Mouse (Mus musculus): ENCODE data around the gene Rrp15.
A peak's percentile ranks its signal among the peaks of the same experiment; 100 is the strongest.

Rrp15 gene

GRCm38 (mm10) chr1:186712802-186713471 is 36.2 kb downstream of the Rrp15 start:
- DNase-seq: peak in 1 of 2 experiments; percentile 13

GRCm38 (mm10) chr1:186705915-186706248 is 43.3 kb downstream of the Rrp15 start, which contains the start of gene Tgfb2:
Gene Tgfb2, minus strand, starts transcription at chr1:186705989.
- no peak for DNase-seq

- peak in 1 of 2 experiments; percentile 21 for DNase-seq
Observed at GRCm38 (mm10) chr1:186705203-186705914, 43.8 kb downstream of the Rrp15 start.

GRCm38 (mm10) chr1:186703980-186704701 is 45.0 kb downstream of the Rrp15 start:
- peak in 1 of 2 experiments; percentile 10 for DNase-seq

GRCm38 (mm10) chr1:186703256-186703979 is 45.7 kb downstream of the Rrp15 start:
- DNase-seq: peak in 1 of 2 experiments; percentile 4

- DNase-seq: no peak
Observed at GRCm38 (mm10) chr1:186702391-186703255, 46.5 kb downstream of the Rrp15 start.

GRCm38 (mm10) chr1:186701206-186701905 is 47.8 kb downstream of the Rrp15 start:
- no peak for DNase-seq

GRCm38 (mm10) chr1:186700496-186700895 is 48.7 kb downstream of the Rrp15 start:
- no peak for DNase-seq

GRCm38 (mm10) chr1:186698583-186699338 is 50.4 kb downstream of the Rrp15 start:
- DNase-seq: no peak

GRCm38 (mm10) chr1:186696231-186696630 is 52.9 kb downstream of the Rrp15 start:
- no peak for DNase-seq

- no peak for DNase-seq
Observed at GRCm38 (mm10) chr1:186695361-186695760, 53.8 kb downstream of the Rrp15 start.

GRCm38 (mm10) chr1:186692370-186692769 is 56.8 kb downstream of the Rrp15 start:
- DNase-seq: no peak

- no peak for DNase-seq
Observed at GRCm38 (mm10) chr1:186691708-186692107, 57.5 kb downstream of the Rrp15 start.

- no peak for DNase-seq
Observed at GRCm38 (mm10) chr1:186684041-186684440, 65.1 kb downstream of the Rrp15 start.

GRCm38 (mm10) chr1:186682606-186683005 is 66.6 kb downstream of the Rrp15 start:
- DNase-seq: no peak

- no peak for DNase-seq
Observed at GRCm38 (mm10) chr1:186677614-186678013, 71.5 kb downstream of the Rrp15 start.

- DNase-seq: no peak
Observed at GRCm38 (mm10) chr1:186676199-186676598, 73.0 kb downstream of the Rrp15 start.

- DNase-seq: no peak
Observed at GRCm38 (mm10) chr1:186675263-186675662, 73.9 kb downstream of the Rrp15 start.

GRCm38 (mm10) chr1:186674621-186675020 is 74.5 kb downstream of the Rrp15 start:
- no peak for DNase-seq

- no peak for DNase-seq
Observed at GRCm38 (mm10) chr1:186673166-186673565, 76.0 kb downstream of the Rrp15 start.

Measured in spleen, adult 18-20 months (tissue).